Mouse (Mus musculus): ENCODE results near the gene Hspd1. TPM values are rescaled to one million over a fixed set of nuclear protein-coding genes. Genes with fewer than 3 reads are reported as not detected.

The Hspd1 gene
- polyA plus RNA-seq, 1 experiment from 2014 or later, result 240 TPM

DNA sequence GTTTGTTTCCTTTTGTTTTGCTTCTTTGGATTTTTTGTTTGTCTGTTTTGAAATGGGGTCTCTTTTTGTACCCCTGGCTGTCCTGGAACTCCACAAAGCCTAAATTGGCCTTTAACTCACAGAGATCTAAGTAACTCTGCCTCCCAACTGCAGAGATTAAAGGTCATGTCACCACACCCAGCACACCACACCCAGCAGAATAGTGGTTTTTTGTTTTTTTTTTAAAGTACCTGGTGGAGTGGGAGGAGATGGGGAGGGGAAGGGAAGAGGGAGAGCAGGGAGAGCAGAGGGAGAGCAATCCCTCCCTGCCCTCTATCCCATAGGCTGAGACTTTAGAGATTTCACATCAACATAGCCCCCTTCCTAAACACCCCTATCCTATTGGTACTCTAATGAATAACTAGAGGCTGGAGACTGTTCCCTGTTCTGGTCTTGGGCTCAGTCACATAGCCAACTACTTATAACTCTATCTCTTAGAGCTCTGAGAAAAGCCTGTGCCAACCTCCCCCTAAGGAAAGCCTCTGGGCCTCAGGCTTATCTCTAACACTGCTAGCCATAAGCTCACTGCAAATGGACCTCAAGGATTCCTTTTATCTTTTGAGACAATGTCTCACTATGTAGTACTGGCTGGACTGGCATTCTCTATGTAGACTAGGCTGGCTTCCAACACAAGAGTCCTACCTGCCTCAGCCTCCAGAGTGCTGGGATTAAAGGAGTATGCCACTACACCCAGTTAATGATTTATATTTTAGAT, 56.8 kb downstream of the Hspd1 start:
- Histone ChIP-seq H3K9ac (ENCODE audit: low read length) (no peak overlapping the region), H3K27ac (ENCODE audit: low read depth, low read length) (no peak overlapping the region), H3K9me3 (replicated peaks; ENCODE audit: control insufficient read depth, low read length) (no peaks in the 10 kb centered on the region), H3K36me3 (ENCODE audit: control insufficient read depth, insufficient read depth, low read length) (no peaks in the 10 kb centered on the region), H3K4me1 (ENCODE audit: control insufficient read depth, insufficient read depth, low read length) (no peaks in the 10 kb centered on the region), H3K4me3 (ENCODE audit: low read depth, low read length) (no peak overlapping the region), H3K27me3 (replicated peaks; ENCODE audit: control insufficient read depth, insufficient read depth, low read length) (no peaks in the 10 kb centered on the region), H3K4me2 (ENCODE audit: low read length) (no peak overlapping the region)
- ATAC-seq (no peak), DNase-seq (ENCODE audit: low spot score) (no peak)

DNA sequence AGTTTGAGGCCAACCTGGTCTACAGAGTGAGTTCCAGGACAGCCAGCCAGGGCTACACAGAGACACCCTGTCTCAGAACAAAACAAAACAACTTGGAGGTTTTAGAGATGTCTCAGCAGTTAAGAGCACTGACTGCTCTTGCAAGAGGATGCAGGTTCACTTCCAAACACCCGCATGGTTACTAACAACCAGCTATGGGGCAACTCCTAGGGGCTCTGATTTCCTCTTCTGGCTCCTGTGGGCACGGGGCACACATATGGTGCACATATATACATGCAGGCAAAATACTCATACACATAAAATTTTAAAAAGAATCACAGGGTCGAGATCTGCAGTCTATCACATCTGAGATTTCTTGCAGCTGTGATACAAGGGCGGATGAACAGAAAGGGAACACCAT, 58.6 kb downstream of the Hspd1 start:
- Histone ChIP-seq H3K4me1 (ENCODE audit: control insufficient read depth, insufficient read depth, low read length) (peaks cover 8% of the 10 kb centered on the region), H3K9ac (ENCODE audit: low read length) (no peak overlapping the region), H3K4me2 (ENCODE audit: low read length) (no peak overlapping the region), H3K36me3 (ENCODE audit: control insufficient read depth, insufficient read depth, low read length) (no peaks in the 10 kb centered on the region), H3K4me3 (ENCODE audit: low read depth, low read length) (no peak overlapping the region), H3K9me3 (replicated peaks; ENCODE audit: control insufficient read depth, low read length) (no peaks in the 10 kb centered on the region), H3K27me3 (replicated peaks; ENCODE audit: control insufficient read depth, insufficient read depth, low read length) (no peaks in the 10 kb centered on the region), H3K27ac (ENCODE audit: low read depth, low read length) (no peak overlapping the region)
- DNase-seq (ENCODE audit: low spot score), result no peak
- WGBS, result 74% methylated on average over 4 of the region's 4 CpGs
- no peak for ATAC-seq

DNA sequence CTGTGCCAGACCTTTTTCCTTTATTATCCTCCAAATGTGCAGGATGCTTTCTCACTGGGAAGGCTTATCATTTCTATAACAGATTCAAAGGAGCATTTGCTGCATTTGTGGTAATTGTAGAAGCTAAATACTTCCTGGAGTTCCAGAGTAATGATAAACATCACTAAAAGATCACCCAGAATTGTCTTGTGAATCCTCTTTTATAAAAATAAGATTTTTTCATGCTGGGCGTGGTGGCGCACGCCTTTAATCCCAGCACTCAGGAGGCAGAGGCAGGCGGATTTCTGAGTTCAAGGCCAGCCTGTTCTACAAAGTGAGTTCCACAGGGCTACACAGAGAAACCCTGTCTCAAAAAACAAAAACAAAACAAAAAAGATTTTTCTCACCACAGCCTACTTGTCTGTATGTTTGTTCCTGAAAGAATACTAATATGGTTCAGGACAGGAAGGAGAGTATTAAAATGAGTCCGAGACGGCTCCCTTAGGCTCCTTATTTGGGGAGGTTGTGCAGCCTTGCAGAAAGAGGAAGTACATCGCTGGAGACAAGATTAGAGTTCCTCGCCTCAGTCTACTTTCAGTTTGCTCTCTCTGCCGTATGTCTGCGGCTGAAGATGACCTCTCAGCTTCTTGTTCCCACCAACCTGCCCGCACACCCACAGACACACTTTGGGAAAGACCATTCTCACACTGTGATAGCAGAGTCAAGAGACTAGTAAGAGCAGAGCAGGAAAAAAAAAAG, 59.4 kb downstream of the Hspd1 start:
- ATAC-seq, result no peak
- no peaks in the 10 kb centered on the region for H3K27me3 ChIP-seq (replicated peaks; ENCODE audit: control insufficient read depth, insufficient read depth, low read length)
- no peak overlapping the region for H3K9ac ChIP-seq (ENCODE audit: low read length)
- no peak overlapping the region for H3K4me3 ChIP-seq (ENCODE audit: low read depth, low read length)
- no peak overlapping the region for H3K4me2 ChIP-seq (ENCODE audit: low read length)
- no peaks in the 10 kb centered on the region for H3K36me3 ChIP-seq (ENCODE audit: control insufficient read depth, insufficient read depth, low read length)
- H3K27ac ChIP-seq (ENCODE audit: low read depth, low read length), result no peak overlapping the region
- 91% methylated on average over 11 of the region's 11 CpGs for WGBS
- H3K4me1 ChIP-seq (ENCODE audit: control insufficient read depth, insufficient read depth, low read length), result peaks cover 8% of the 10 kb centered on the region
- DNase-seq (ENCODE audit: low spot score), result no peak
- H3K9me3 ChIP-seq (replicated peaks; ENCODE audit: control insufficient read depth, low read length), result no peaks in the 10 kb centered on the region

DNA sequence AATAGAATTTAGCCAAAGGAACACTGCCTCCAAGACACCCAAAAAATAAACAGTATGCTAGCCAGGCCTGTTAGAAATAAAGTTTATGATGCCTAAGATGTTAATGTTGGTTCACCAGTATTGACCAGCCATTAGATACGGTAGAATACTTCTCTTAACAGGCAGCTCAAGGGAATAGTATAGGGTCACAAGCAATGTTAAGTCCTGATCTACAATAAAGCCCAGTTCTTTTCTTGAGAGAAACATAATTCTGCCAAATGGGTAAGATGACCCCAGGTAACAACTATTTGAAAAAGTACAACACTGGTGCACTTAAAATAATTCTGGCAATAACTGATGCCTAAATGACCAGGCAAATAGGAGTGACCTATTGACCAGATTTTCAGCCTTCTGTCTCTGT, 60.1 kb downstream of the Hspd1 start:
- no peak for ATAC-seq
- Histone ChIP-seq H3K27me3 (replicated peaks; ENCODE audit: control insufficient read depth, insufficient read depth, low read length) (no peaks in the 10 kb centered on the region), H3K4me1 (ENCODE audit: control insufficient read depth, insufficient read depth, low read length) (peaks cover 8% of the 10 kb centered on the region), H3K27ac (ENCODE audit: low read depth, low read length) (no peak overlapping the region), H3K9ac (ENCODE audit: low read length) (no peak overlapping the region), H3K4me3 (ENCODE audit: low read depth, low read length) (peak overlapping the region; percentile 98; the same call in 1 of the 2 replicates), H3K9me3 (replicated peaks; ENCODE audit: control insufficient read depth, low read length) (no peaks in the 10 kb centered on the region), H3K36me3 (ENCODE audit: control insufficient read depth, insufficient read depth, low read length) (no peaks in the 10 kb centered on the region), H3K4me2 (ENCODE audit: low read length) (peak overlapping the region; percentile 49)
- DNase-seq (ENCODE audit: low spot score), result no peak
- whole genome bisulfite sequencing, result 93% methylated on average over 1 of the region's 1 CpGs

Other genes starting within 250 kb of the Hspd1 start
- gene Ankrd44, start 161.9 kb downstream of the Hspd1 start, polyA plus RNA-seq (2014; fragmentation: Nextera tagmentation; extraction: Ambion mirVana), result 18.9 and 24.4 TPM in 2 replicates
- 407 and 415 TPM in 2 replicates for gene Sf3b1, start 60.8 kb downstream of the Hspd1 start, polyA plus RNA-seq (2014; fragmentation: Nextera tagmentation; extraction: Ambion mirVana)
- gene Coq10b, start 35.5 kb downstream of the Hspd1 start, polyA plus RNA-seq (2014; fragmentation: Nextera tagmentation; extraction: Ambion mirVana), result 39.5 and 44.1 TPM in 2 replicates
- gene Hspe1, start 111 bp downstream of the Hspd1 start, polyA plus RNA-seq (2014; fragmentation: Nextera tagmentation; extraction: Ambion mirVana), result 257 and 283 TPM in 2 replicates
- 173 and 187 TPM in 2 replicates for gene Mob4, start 43.0 kb upstream of the Hspd1 start, polyA plus RNA-seq (2014; fragmentation: Nextera tagmentation; extraction: Ambion mirVana)
- gene Rftn2, start 138.5 kb upstream of the Hspd1 start, polyA plus RNA-seq (2014; fragmentation: Nextera tagmentation; extraction: Ambion mirVana), result 12.1 and 12.2 TPM in 2 replicates
- 3.0 and 4.5 TPM in 2 replicates for gene Mars2, start 148.9 kb upstream of the Hspd1 start, polyA plus RNA-seq (2014; fragmentation: Nextera tagmentation; extraction: Ambion mirVana)

Data from forebrain, embryonic 14.5 days (tissue).